Mouse (Mus musculus): ENCODE results near the gene Naa80. TPM values are rescaled to one million over a fixed set of nuclear protein-coding genes. Genes with fewer than 3 reads are reported as not detected.
A peak's percentile ranks its signal among the peaks of the same experiment; 100 is the strongest.

The Naa80 gene
- polyA plus RNA-seq, 1 experiment: 18.6 TPM

GRCm38 (mm10) chr9:107606591-107606990 is 27.9 kb downstream of the Naa80 start:
- H3K27me3 ChIP-seq (ENCODE audit: control insufficient read depth, insufficient read depth, low read length, poor library complexity, severe bottlenecking): no peaks in the 10 kb centered on the region
- H3K27ac ChIP-seq (ENCODE audit: insufficient read depth, low read length): no peak overlapping the region
- H3K9me3 ChIP-seq (replicated peaks; ENCODE audit: control insufficient read depth, insufficient read depth, low read length, poor library complexity, severe bottlenecking): no peaks in the 10 kb centered on the region
- no peak overlapping the region for H3K4me3 ChIP-seq (ENCODE audit: low read depth, low read length)
- peaks cover 15% of the 10 kb centered on the region for H3K4me1 ChIP-seq (ENCODE audit: control insufficient read depth, insufficient read depth, low read length)
- H3K9ac ChIP-seq (ENCODE audit: low read depth, poor library complexity, severe bottlenecking): no peak overlapping the region
- no peaks in the 10 kb centered on the region for H3K36me3 ChIP-seq (ENCODE audit: control insufficient read depth, insufficient read depth, low read length, poor library complexity, severe bottlenecking)
- TF ChIP-seq CTCF (IDR thresholded peaks at IDR 0.05; ENCODE audit: low read depth, low read length) (no peak), EP300 (IDR thresholded peaks at IDR 0.05; ENCODE audit: insufficient read depth, low read depth, low read length) (no peak), POLR2A (IDR thresholded peaks at IDR 0.05; ENCODE audit: insufficient read depth, low read length) (no peak)

GRCm38 (mm10) chr9:107607036-107607435 is 28.3 kb downstream of the Naa80 start:
- Histone ChIP-seq H3K4me1 (ENCODE audit: control insufficient read depth, insufficient read depth, low read length) (peaks cover 15% of the 10 kb centered on the region), H3K9me3 (replicated peaks; ENCODE audit: control insufficient read depth, insufficient read depth, low read length, poor library complexity, severe bottlenecking) (no peaks in the 10 kb centered on the region), H3K27ac (ENCODE audit: insufficient read depth, low read length) (no peak overlapping the region), H3K4me3 (ENCODE audit: low read depth, low read length) (no peak overlapping the region), H3K36me3 (ENCODE audit: control insufficient read depth, insufficient read depth, low read length, poor library complexity, severe bottlenecking) (no peaks in the 10 kb centered on the region), H3K27me3 (ENCODE audit: control insufficient read depth, insufficient read depth, low read length, poor library complexity, severe bottlenecking) (no peaks in the 10 kb centered on the region), H3K9ac (ENCODE audit: low read depth, poor library complexity, severe bottlenecking) (no peak overlapping the region)
- TF ChIP-seq POLR2A (IDR thresholded peaks at IDR 0.05; ENCODE audit: insufficient read depth, low read length) (no peak), CTCF (IDR thresholded peaks at IDR 0.05; ENCODE audit: low read depth, low read length) (no peak), EP300 (IDR thresholded peaks at IDR 0.05; ENCODE audit: insufficient read depth, low read depth, low read length) (no peak)

- Histone ChIP-seq H3K9ac (ENCODE audit: low read depth, poor library complexity, severe bottlenecking) (no peak overlapping the region), H3K9me3 (replicated peaks; ENCODE audit: control insufficient read depth, insufficient read depth, low read length, poor library complexity, severe bottlenecking) (no peaks in the 10 kb centered on the region), H3K27ac (ENCODE audit: insufficient read depth, low read length) (no peak overlapping the region), H3K4me1 (ENCODE audit: control insufficient read depth, insufficient read depth, low read length) (peaks cover 15% of the 10 kb centered on the region), H3K27me3 (ENCODE audit: control insufficient read depth, insufficient read depth, low read length, poor library complexity, severe bottlenecking) (no peaks in the 10 kb centered on the region), H3K4me3 (ENCODE audit: low read depth, low read length) (no peak overlapping the region), H3K36me3 (ENCODE audit: control insufficient read depth, insufficient read depth, low read length, poor library complexity, severe bottlenecking) (no peaks in the 10 kb centered on the region)
- TF ChIP-seq POLR2A (IDR thresholded peaks at IDR 0.05; ENCODE audit: insufficient read depth, low read length) (no peak), EP300 (IDR thresholded peaks at IDR 0.05; ENCODE audit: insufficient read depth, low read depth, low read length) (no peak), CTCF (IDR thresholded peaks at IDR 0.05; ENCODE audit: low read depth, low read length) (no peak)
Observed at GRCm38 (mm10) chr9:107607653-107608245, 29.1 kb downstream of the Naa80 start.

- no peak within 1 kb of the TSS for H3K27ac ChIP-seq (ENCODE audit: insufficient read depth, low read length)
- no peak within 1 kb of the TSS; the same call in 1 of the 2 replicates for H3K4me3 ChIP-seq (ENCODE audit: low read depth, low read length)
- 0 out of 2 replicates have a peak within 1 kb of the TSS, but pooled peaks have one; percentile 15 for H3K9ac ChIP-seq (ENCODE audit: low read depth, poor library complexity, severe bottlenecking)
- peaks cover 15% of the 10 kb centered on the region for H3K4me1 ChIP-seq (ENCODE audit: control insufficient read depth, insufficient read depth, low read length)
- no peaks in the 10 kb centered on the region for H3K27me3 ChIP-seq (ENCODE audit: control insufficient read depth, insufficient read depth, low read length, poor library complexity, severe bottlenecking)
- TF ChIP-seq CTCF (IDR thresholded peaks at IDR 0.05; ENCODE audit: low read depth, low read length) (no peak), EP300 (IDR thresholded peaks at IDR 0.05; ENCODE audit: insufficient read depth, low read depth, low read length) (0 out of 2 replicates have a peak, but pooled peaks have one; percentile 36)
- H3K36me3 ChIP-seq (ENCODE audit: control insufficient read depth, insufficient read depth, low read length, poor library complexity, severe bottlenecking): no peaks in the 10 kb centered on the region
- no peaks in the 10 kb centered on the region for H3K9me3 ChIP-seq (replicated peaks; ENCODE audit: control insufficient read depth, insufficient read depth, low read length, poor library complexity, severe bottlenecking)
Observed at GRCm38 (mm10) chr9:107608741-107609432, 30.2 kb downstream of the Naa80 start, which contains the start of gene Sema3b. Gene Sema3b (minus strand): TSS chr9:107609229.

- 0 out of 2 replicates have a peak, but pooled peaks cover 2% of the 10 kb centered on the region for H3K36me3 ChIP-seq (ENCODE audit: control insufficient read depth, insufficient read depth, low read length, poor library complexity, severe bottlenecking)
- H3K27me3 ChIP-seq (ENCODE audit: control insufficient read depth, insufficient read depth, low read length, poor library complexity, severe bottlenecking): no peaks in the 10 kb centered on the region
- H3K4me1 ChIP-seq (ENCODE audit: control insufficient read depth, insufficient read depth, low read length): peaks cover 12% of the 10 kb centered on the region
- H3K9ac ChIP-seq (ENCODE audit: low read depth, poor library complexity, severe bottlenecking): 0 out of 2 replicates have a peak overlapping the region, but pooled peaks have one; percentile 15
- H3K27ac ChIP-seq (ENCODE audit: insufficient read depth, low read length): no peak overlapping the region
- H3K9me3 ChIP-seq (replicated peaks; ENCODE audit: control insufficient read depth, insufficient read depth, low read length, poor library complexity, severe bottlenecking): no peaks in the 10 kb centered on the region
- H3K4me3 ChIP-seq (ENCODE audit: low read depth, low read length): no peak overlapping the region
- TF ChIP-seq EP300 (IDR thresholded peaks at IDR 0.05; ENCODE audit: insufficient read depth, low read depth, low read length) (no peak), POLR2A (IDR thresholded peaks at IDR 0.05; ENCODE audit: insufficient read depth, low read length) (no peak), CTCF (IDR thresholded peaks at IDR 0.05; ENCODE audit: low read depth, low read length) (no peak)
Observed at GRCm38 (mm10) chr9:107609433-107609830, 30.7 kb downstream of the Naa80 start.
